Mouse (Mus musculus) cerebellum, adult 18-20 months (tissue): ENCODE data around the gene Rgs5.

Experiments
- DNase-seq, 2 experiments: peaks; one replicate each; pipeline ENCODE4 v3.0.0; 2021

The Rgs5 gene

DNA sequence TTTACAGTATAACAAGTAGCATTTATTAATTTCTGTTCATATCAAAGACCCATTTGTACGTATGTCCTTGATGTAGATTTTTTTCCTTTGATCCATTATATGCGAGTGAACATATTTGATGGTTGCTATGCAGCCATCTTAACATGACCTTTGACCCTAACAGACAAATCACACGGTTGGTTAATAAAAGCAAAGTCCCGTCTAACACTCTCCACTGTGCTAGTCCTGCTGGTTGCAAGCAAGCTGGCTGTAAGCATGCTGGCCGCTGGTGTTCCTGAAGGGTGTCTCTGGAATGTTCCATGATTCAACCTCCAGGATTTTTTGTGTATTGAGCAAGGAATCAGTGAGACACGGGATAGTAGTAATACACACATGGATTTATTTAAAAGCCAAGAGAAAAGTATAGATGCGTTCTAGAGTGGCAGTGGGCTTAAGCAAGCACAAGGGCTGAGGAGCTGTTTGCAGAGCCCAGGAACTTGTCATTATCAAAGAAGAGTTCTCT lies 75.3 kb downstream of the Rgs5 start:
- no peak for DNase-seq

- no peak for DNase-seq
Measured at GRCm38 (mm10) chr1:169736139-169736538, 80.8 kb downstream of the Rgs5 start.

DNA sequence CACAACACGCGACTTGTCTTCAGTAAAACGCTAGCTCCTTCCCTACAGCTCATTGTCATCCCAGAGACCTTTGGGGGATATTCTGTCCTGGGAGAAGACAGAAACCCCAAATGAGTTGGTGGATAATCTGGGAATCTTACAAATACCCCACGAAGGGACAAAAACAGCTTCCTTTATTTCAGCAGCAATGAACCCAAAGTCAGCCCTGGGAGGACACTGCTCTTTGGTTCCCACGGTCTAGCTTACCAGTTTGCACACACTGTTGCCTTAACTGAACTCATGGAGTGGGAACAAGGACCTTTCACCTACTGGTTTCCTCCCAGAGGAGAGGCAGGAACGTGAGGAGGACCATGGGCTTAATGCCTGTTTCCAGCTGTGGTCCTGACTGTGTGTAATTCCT lies 81.9 kb downstream of the Rgs5 start:
- DNase-seq: no peak

GRCm38 (mm10) chr1:169741147-169741546 lies 85.8 kb downstream of the Rgs5 start:
- DNase-seq: no peak
